Mouse (Mus musculus) B cell, adult 2 months (primary cell): ENCODE results near the gene Apol10b.
"Not testable (repeated sequence)": the region's sequence is repeated elsewhere in the genome, so short reads cannot be mapped to it uniquely, and the experiment has no call there.

Experiments used
- DNase-seq, 2 experiments: peaks; one replicate each; pipeline ENCODE4 v3.0.0; 2022

Apol10b gene

DNA sequence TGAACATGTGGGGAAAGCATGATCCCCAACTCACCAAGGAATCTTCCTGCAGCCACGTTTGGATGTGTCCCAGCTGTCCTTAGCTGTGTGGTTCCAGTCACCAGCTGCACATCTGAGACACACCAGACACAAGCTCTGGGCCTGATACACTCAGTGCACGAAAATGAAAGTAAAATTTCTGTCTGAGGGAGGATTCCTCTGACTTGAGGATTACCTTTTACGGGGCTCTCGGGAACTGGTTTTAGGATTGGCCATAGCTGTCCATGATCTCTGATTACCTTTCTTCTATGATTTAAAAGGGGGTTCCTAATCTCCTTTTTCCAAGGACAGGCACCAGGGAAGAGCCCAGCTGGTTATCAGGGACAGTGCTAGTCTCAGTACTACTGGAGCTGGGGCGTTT lies at the start of gene Apol10b:
Gene Apol10b (minus strand): TSS at position 165 of the 400 bp plus-strand sequence.
- no peak for DNase-seq

DNA sequence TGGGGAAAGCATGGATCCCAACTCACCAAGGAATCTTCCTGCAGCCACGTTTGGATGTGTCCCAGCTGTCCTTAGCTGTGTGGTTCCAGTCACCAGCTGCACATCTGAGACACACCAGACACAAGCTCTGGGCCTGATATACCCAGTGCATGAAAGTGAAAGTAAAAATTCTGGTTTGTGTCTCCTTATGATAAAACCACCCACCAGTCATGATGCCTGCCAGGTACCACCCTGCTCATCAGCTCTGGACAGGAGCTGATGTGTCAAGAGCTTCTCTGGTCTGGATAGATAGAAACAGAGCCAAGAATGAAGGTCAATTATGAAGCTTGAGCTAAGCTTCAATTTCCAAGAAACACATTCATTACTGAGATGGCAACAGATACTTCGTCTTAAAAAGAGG lies 47.3 kb upstream of the Apol10b start, which contains the start of gene Apol11b:
Gene Apol11b (minus strand): TSS at position 111 of the 400 bp plus-strand sequence.
- DNase-seq, result not testable (repeated sequence)

DNA sequence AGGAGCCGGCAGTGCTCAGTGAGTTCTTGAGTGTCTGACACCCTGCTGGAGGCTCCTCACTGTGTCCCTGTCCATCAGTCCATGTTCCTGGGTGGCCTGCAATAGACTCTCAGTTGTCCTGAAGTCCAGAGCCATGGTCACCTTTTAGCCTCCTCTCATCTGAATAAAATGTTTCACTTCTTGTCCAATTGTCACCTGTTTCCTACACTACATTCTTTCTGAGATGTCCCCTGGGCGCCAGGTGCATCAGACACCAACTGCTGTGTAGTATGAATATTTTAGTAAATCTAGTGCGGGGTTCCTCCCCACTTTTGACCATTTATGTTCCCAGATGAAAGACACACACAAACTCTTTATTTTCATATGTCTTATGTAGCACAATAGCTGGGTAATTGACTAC lies 33.9 kb upstream of the Apol10b start:
- not testable (repeated sequence) for DNase-seq

DNA sequence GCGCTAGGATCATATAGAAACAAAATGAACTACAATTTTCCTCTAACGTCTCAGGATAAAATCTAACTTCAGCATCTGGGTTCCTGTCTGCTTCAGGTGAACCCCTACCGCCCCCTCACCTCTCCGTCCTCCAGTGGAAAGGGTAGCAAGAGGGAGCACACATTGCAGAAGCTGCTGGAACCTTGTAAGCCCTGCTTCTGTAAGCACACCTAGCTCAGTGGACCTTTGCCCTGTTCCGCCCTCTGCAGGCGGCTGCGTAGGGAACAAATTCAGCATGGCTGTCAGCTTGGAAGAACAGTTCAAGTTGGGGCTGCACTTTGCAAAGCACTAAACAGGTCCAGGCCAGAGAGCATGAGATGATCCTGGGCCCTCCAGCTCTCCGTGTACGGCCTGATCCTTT lies 32.7 kb upstream of the Apol10b start:
- not testable (repeated sequence) for DNase-seq

DNA sequence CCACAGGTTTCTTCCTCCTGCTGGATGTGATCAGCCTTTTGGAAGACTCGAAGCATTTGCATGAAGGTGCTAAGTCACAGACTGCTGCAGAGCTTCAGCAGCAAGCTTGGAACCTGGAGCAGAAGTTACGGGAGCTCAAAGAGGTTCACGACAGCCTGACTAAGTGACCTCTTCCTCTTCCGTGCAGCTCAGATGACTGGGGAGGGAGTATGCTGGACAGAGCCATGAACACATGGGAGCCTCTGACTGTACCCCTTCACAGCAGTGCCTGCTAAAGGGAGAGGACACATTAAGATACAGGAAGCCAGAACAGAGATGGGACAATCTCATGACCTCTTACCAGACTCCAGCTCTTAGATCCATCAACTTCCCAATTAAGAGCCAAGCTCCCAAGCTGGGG lies 30.5 kb upstream of the Apol10b start:
- not testable (repeated sequence) for DNase-seq

DNA sequence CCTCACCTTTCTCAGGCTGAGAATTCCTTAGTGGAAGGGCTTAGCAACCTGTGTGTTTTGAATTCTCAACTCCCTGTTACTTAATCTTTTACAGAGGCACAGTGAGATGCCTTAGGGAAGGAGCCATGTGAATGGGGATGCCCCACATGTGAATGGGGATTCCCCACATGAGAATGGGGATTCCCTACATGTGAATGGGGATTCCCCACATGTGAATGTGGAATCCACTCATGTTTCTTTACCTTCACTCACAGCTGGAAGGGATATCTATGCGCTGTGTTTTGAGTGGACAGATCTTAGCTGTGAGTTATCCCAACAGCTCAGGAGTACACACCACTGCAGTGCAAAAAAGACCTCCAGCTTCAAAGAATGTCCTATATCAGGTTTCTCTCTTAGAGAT lies 28.8 kb upstream of the Apol10b start:
- DNase-seq, result peak in 1 of 2 experiments; percentile 4

DNA sequence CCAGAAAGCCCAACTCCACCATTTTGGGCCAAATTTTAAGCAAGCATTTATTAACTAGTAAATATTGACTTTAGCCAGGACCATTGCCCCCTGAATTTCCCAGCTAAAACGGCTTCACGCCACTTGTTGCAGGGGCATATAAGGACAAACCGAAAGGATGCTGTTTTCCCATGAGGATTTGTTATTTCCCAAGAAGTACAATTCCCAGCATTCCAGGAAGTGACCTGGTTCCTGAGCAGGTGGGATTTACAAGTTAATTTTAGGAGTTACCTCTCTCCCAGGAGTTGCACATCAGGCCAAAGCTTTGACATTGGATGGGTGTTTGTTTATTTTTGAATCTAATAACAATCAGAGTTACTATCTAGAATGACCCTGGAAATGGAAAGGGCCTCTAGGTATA lies 10.1 kb upstream of the Apol10b start:
- no peak for DNase-seq

DNA sequence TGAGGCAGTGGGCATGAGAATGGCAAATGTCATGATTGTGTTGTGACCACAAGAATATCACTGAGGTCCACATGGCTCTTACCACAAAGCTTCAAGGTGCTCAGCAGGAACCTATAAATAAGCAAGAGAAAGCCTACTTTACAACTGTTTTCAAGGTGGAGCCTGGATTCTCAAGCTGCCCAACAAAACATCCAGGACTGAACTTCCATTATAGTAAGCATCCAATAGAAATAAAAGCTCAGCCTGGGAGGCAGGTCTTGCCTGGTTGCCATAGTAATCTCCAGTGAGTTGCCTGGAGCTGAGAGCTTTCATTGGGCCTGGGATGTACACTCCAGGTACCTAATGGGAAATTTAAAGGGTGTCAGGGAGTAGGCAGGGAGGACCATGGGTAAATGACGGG lies 3.0 kb upstream of the Apol10b start, which contains the start of gene Gm36245:
Gene Gm36245 (plus strand): TSS at position 301 of the 400 bp plus-strand sequence.
- DNase-seq, result no peak

DNA sequence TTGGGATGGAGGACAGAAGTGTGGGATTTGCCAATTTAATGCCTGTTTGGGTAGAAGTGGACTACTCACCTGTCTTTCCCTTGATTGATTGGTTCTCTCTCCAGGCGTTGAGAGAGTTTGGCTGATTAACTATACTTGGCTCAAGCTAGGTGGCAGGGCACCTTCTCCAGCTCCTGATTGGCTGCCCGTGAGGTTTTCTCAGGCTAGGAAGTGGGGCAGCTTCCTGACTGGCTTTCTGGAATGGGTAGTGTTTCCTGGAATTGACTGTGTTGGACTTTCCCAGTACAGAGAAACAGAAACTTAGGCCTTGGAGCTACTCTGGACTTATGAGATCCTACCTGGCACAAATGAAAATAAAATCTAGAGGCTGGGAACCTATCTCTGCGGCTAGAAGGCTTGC lies 2.5 kb upstream of the Apol10b start:
- no peak for DNase-seq

DNA sequence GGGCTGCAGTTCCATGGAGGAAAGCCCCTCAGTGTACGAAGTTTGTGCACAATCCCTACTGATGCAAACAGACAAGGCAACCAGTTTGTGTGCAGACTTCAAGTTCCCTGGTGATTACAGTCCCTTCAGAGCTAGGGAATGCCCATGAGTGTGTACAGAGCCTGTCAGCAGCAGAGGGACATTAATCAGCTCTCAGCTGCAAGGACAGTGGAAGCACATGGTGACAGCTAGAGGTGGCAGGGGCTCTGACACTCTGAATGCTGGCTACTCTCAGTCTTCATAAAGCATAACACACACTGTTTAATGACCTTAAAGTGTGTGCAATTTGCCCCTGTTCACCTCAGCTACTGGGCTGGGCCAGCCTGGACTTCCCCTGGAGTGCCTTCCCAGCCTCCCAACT lies 2.4 kb downstream of the Apol10b start:
- no peak for DNase-seq

DNA sequence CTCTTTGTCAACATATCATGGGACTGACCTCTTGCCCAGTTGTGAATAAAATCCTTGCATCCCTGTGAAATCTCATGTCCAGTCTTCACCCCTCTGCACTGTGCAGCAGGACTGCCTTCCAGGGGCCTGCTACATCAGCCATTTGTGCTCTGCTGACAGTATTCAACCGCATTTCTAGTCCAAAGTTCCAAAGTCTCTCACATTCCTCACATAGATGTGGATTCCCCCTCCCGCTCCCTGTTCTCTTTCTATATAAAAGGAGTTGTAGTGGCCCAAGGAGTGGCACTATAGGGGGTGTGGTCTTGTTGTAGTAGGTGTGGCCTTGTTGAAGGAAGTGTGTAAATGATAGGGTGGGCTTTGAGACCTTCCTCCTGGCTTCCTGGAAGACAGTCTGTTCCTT lies 5.0 kb downstream of the Apol10b start:
- no peak for DNase-seq

DNA sequence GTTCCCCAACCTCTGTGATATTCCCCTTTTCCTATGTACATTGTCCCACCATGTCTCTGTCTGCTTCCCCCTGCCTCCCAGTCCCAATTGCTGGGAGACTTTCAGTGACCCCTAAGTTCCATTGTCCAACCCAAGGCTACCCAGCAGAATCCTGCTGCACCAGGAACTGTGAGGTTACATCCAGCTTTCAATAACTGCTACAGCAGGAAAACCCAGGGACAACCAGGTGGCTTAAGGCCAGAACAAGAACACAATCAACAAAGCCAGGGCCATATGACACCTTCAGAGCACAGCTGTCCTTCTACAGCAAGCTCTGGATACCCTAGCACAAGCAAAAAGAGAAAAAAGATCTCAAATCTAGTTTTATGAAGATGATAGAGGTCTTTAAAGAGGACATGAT lies 6.9 kb downstream of the Apol10b start:
- DNase-seq, result no peak

DNA sequence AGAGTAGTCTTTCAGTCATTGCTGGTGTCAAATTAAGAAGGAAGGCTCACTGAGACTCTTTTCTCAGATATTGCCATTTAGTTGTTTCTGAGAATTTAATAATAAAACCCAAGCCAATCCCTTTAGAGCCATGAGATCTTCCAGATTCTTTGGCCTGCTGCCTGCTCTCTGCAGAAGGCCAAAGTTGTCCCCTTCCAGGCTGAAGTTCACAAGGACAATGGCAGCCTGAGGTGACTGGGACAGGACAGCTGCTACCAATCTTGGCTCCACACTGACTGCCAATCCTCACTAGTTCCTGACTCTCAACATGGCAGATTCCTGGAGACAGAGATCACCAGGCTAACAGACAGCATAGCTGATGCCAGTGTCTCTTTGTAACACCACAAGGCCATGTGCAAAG lies 8.9 kb downstream of the Apol10b start:
- no peak for DNase-seq

DNA sequence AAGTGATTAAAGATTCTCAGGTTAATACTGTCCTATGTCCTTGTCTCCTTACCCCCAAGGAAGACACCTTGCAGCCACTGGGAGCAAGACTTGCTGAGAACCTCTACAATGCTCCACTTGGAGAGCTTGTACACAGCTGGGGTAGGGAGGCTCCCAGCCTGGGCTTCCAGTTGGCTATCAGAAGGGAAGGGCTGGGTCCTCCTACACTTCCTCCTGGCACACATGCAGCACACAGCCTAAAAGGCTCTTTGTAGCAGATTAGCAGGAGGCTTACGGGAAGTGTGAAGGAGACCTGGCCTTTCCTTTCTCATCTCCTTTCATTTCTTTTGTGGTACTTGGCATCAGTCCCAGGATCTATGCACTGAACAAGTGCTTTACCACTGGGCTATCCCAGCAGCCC lies 14.2 kb downstream of the Apol10b start:
- DNase-seq, result no peak

DNA sequence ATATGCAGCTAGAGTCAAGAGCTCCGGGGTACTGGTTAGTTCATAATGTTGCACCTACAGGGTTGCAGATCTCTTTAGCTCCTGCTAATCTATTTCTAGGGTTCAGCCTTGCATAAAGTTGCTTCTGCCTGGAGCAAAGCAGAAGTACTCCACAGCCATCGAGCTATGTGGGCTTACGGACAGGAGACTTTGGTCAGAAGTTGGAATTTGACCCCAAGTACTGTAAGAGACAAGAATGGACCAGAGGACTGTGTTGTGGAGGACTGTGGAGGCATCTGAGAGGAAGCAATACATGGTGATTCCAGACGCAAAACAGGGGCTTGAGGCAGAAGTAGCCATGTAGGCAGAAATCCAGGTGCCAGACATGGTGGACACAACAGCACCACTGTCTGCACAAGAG lies 16.6 kb downstream of the Apol10b start:
- no peak for DNase-seq

DNA sequence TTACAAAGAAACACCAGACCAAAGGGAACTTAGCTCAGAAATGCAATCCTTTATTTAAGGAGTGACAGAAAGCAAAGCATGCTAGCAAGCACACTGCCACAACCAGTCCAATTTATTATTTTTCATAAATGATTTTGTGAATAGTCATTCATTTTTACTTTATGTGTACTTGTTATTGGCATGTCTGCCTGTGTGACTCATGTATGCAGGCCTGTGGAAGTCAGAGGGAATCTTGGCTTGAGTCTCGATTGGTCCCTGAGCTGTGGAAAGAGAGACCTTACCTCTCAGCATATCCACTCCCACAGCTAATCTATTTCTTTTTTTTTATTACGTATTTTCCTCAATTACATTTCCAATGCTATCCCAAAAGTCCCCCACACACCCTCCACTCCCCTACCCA lies 17.1 kb downstream of the Apol10b start:
- DNase-seq, result no peak

DNA sequence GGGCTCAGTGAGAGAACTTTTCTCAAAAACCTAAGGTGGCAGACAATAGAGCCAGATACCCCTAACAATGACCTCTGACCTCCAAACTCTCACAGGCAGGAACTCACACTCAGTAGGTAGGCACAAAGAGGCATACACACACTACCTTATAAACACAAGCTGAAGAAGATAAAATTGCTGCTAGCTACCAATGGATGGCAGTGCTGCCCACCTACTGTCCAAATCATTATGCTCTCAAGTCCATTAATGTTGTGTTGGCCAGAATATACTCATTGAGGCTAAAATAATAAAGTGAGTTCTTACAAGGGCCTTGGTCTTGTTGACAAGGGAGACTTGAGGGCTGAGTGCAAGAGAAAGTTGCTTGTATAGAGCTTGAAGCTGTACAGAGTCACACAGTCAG lies 32.7 kb downstream of the Apol10b start:
- no peak for DNase-seq

DNA sequence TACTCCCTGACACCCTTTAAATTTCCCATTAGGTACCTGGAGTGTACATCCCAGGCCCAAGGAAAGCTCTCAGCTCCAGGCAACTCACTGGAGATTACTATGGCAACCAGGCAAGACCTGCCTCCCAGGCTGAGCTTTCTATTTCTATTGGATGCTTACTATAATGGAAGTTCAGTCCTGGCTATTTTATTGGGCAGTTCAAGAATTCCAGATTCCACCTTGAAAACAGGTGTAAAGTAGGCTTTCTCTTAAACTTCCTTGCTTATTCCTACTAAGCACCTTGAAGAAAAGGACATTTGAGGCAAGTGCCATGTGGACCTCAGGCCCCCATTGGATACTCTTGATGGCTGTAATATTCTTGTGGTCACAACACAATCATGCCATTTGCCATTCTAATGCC lies 34.1 kb downstream of the Apol10b start, which contains the start of gene 1700025B11Rik:
Gene 1700025B11Rik (minus strand): TSS at position 101 of the 400 bp plus-strand sequence.
- no peak for DNase-seq

DNA sequence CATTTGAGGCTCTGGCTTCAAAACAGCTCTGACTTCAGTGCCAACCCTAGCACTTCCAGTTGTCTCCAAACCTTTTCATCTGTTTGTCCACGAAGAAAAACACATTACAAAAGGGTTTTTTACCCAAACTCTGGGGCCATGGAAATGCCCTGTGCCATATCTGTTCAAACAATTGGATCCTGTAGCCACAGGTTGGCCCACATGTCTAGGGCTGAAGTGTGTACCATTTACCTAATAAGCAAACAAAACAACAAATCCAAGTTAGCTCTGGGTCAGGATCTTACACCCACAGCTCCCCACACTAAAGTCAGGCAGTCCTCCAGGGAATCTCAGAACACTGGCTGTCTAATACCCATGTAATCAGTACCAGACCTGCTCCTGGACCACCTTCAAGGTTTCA lies 56.7 kb downstream of the Apol10b start:
- not testable (repeated sequence) for DNase-seq
